Mouse (Mus musculus) frontal cortex, adult (tissue): ENCODE results near the gene Tango6.
A peak's percentile ranks its signal among the peaks of the same experiment; 100 is the strongest.
"Not testable (repeated sequence)": the region's sequence is repeated elsewhere in the genome, so short reads cannot be mapped to it uniquely, and the experiment has no call there.

Experiments used
- ATAC-seq: cut with Nextera tagmentation; 2 replicates; pipeline ENCODE4 v1.9.2; 2017; ENCODE audit warnings: mild to moderate bottlenecking, moderate library complexity, mixed read lengths; ENCODE audit not compliant: low TSS enrichment

Gene Tango6

GRCm38 (mm10) chr8:106761317-106761716, 78.4 kb downstream of the Tango6 start:
- ATAC-seq: peak; percentile 65; the same call in 1 of the 2 replicates

GRCm38 (mm10) chr8:106761867-106762523, 79.1 kb downstream of the Tango6 start:
- no peak for ATAC-seq

GRCm38 (mm10) chr8:106764529-106764928, 81.7 kb downstream of the Tango6 start:
- ATAC-seq: no peak

GRCm38 (mm10) chr8:106765570-106765969, 82.7 kb downstream of the Tango6 start:
- ATAC-seq: no peak

- ATAC-seq: no peak
These were observed 83.9 kb downstream of the Tango6 start for GRCm38 (mm10) chr8:106766736-106767135.

GRCm38 (mm10) chr8:106769147-106769805, 86.4 kb downstream of the Tango6 start:
- ATAC-seq: no peak

GRCm38 (mm10) chr8:106770596-106771179, 87.8 kb downstream of the Tango6 start:
- ATAC-seq: peak; percentile 94

- ATAC-seq: no peak
These were observed 89.2 kb downstream of the Tango6 start for GRCm38 (mm10) chr8:106772094-106772493.

GRCm38 (mm10) chr8:106772501-106772900, 89.6 kb downstream of the Tango6 start:
- ATAC-seq: no peak

GRCm38 (mm10) chr8:106774567-106775320, 91.9 kb downstream of the Tango6 start:
- ATAC-seq: peak; percentile 18; the same call in 1 of the 2 replicates

GRCm38 (mm10) chr8:106789623-106790022, 106.8 kb downstream of the Tango6 start:
- no peak for ATAC-seq

- ATAC-seq: no peak
These were observed 112.0 kb downstream of the Tango6 start for GRCm38 (mm10) chr8:106794820-106795219.

GRCm38 (mm10) chr8:106799821-106800220, 117.0 kb downstream of the Tango6 start:
- no peak for ATAC-seq

- ATAC-seq: no peak
These were observed 118.4 kb downstream of the Tango6 start for GRCm38 (mm10) chr8:106801261-106801660.

GRCm38 (mm10) chr8:106802384-106803137, 119.7 kb downstream of the Tango6 start:
- not testable (repeated sequence) for ATAC-seq

- ATAC-seq: no peak
These were observed 123.0 kb downstream of the Tango6 start for GRCm38 (mm10) chr8:106805859-106806258.

GRCm38 (mm10) chr8:106807461-106807860, 124.6 kb downstream of the Tango6 start:
- ATAC-seq: no peak

- ATAC-seq: no peak
These were observed 126.9 kb downstream of the Tango6 start for GRCm38 (mm10) chr8:106809726-106810125.

GRCm38 (mm10) chr8:106810406-106810805, 127.5 kb downstream of the Tango6 start:
- no peak for ATAC-seq

GRCm38 (mm10) chr8:106812560-106812959, 129.7 kb downstream of the Tango6 start:
- no peak for ATAC-seq

- no peak for ATAC-seq
These were observed 133.7 kb downstream of the Tango6 start for GRCm38 (mm10) chr8:106816431-106817170.
